Mouse (Mus musculus) adrenal gland, postnatal 14 days (tissue): Measurements from ENCODE around the gene Sdhaf4. TPM values are rescaled to one million over a fixed set of nuclear protein-coding genes. Genes with fewer than 3 reads are reported as not detected.

ENCODE experiments used
- DNase-seq: peaks from one replicate; pipeline ENCODE4 v3.0.0; 2021; ENCODE audit warnings: mixed read lengths
- total RNA-seq: library from RNA; stranded (reverse); gene quantifications from 2 replicates; pipeline ENCODE4 v1.2.3, GENCODE M21; 2021

Sdhaf4 gene
- total RNA-seq, 1 experiment from 2014 or later, result 54.9 TPM

- no peak for DNase-seq
Measured at GRCm38 (mm10) chr1:23958101-23958500, 47.4 kb downstream of the Sdhaf4 start.

DNA sequence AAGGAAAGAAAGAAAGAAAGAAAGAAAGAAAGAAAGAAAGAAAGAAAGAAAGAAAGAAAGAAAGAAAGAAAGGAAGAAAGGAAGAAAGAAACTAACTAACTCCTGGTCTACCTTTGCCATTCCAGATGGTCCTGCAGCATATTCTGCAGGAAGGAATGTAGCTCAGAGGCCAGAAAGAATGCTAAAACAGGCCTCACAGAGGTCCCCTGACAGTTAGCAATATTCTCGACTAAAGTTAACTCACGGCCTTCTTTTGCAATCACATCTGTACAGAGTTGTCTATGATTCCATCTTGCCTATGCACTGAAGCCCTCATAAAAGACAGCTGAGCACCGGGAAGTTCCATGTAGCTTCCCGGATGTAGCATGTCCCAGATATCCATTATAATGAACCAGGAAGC is 49.9 kb downstream of the Sdhaf4 start:
- no peak for DNase-seq

DNA sequence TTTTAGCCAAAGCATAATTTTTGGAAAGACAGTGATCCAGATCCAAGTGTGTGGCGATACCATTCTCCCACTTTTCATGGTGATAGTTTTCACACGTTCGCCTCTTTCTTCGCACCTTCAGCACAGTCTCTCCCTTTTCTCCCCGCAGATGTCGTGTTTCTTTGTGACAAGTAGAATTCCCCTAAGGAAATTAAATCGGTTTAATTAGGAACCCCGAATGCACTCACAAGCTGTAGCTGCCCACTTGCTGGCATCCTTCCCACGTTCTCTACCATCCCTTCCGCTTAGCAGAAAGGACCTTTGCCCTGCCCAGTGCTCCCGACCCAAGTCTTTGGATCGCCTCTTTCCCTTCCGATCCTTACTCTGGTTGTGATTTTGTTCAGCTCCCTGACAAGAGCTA is 51.5 kb downstream of the Sdhaf4 start:
- no peak for DNase-seq

GRCm38 (mm10) chr1:23948778-23949699 is 56.4 kb downstream of the Sdhaf4 start:
- no peak for DNase-seq

DNA sequence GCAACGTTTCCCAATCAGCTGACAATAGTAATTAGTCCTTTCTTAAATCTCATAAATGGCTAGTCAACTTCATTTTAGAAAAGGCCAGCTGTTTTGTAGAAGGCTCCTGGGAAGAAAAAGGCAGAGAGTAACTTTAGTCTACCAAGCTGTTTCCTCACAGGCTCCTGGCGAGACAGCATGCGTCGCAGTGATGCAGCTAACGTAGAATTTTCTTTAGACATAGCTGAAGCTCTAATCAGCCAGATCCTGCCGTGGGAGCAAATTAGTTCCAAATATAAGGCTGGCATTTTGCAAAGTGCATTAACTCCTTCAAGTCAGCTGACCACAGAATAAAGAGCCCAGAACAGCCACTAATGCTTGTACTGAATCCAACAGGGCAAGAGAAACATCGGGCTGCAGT is 57.2 kb downstream of the Sdhaf4 start:
- DNase-seq, result no peak

Other genes starting within 250 kb of the Sdhaf4 start
- not detected in 2 replicates for gene B3gat2, start 243.9 kb downstream of the Sdhaf4 start, total RNA-seq
- gene Smap1, start 83.3 kb downstream of the Sdhaf4 start, total RNA-seq, result 79.4 and 89.0 TPM in 2 replicates
- gene Fam135a, start 94.7 kb upstream of the Sdhaf4 start, total RNA-seq, result 18.8 and 22.0 TPM in 2 replicates
- gene Col9a1, start 172.0 kb upstream of the Sdhaf4 start, total RNA-seq, result 0.15 and 0.19 TPM in 2 replicates